Mouse (Mus musculus) heart, postnatal 10 days (tissue): ENCODE data around the gene Cenpp. TPM values are rescaled to one million over a fixed set of nuclear protein-coding genes. Genes with fewer than 3 reads are reported as not detected.

Experiments used
- DNase-seq, 2 experiments: peaks; one replicate each; pipeline ENCODE4 v3.0.0; 2021
- intact Hi-C: fragments of 180-260 bp; cut with DNase I; formaldehyde crosslinking; loops from one replicate; pipeline ENCODE4 v1.15.1; 2025
- total RNA-seq, 2 experiments: library from RNA; stranded (reverse); gene quantifications; 2 replicates each; pipeline ENCODE4 v1.2.3; 2021

Cenpp gene
- 1 to 10 TPM; 5.9 to 6.9 TPM for total RNA-seq

- DNase-seq, result peak; percentile 100
- intact Hi-C loops, result loop anchor here (5.0 kb wide), 1 partner anchor 315 kb away; no protein-coding TSS in a partner anchor
Observed at GRCm38 (mm10) chr13:49652481-49653179, at the start of gene Cenpp, which contains the start of gene Nol8. TSS of gene Cenpp (minus strand) at chr13:49652785. TSS of gene Nol8 (plus strand) at chr13:49653078.

GRCm38 (mm10) chr13:49691056-49691455, 38.5 kb upstream of the Cenpp start:
- intact Hi-C loops, result no loop called here
- DNase-seq, result no peak

GRCm38 (mm10) chr13:49684266-49684665, 31.7 kb upstream of the Cenpp start:
- no peak for DNase-seq
- intact Hi-C loops, result no loop called here

DNA sequence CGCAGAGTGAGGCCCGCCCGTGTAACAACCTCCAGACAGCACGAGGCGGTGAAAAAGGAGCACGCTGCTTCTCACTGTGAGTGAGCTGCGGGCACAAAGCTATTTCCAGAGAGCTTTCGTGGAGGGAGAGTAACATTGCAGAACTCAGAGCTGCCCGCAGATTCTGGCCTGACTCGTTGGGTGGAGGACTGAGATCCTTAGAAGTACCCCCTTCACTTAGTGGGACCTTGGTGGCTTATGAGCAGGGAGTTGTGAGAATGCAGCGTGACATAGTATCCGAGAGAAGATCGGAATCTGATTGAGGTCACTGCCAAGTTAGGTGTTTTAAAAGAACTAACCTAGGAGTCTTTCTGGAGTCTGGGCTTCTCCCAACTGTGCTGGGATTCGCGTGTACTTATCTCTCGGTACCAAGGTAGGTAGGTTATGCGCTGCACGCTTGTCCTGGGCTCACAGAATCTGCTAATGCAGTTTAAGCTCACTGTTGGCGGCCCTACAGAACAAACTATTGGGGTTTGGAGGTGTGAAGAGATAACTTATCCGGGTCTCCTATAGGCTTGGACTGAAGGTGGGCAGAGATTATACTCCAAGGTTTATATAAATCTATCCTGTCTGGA, 29.8 kb upstream of the Cenpp start:
- intact Hi-C loops, result no loop called here
- no peak for DNase-seq

DNA sequence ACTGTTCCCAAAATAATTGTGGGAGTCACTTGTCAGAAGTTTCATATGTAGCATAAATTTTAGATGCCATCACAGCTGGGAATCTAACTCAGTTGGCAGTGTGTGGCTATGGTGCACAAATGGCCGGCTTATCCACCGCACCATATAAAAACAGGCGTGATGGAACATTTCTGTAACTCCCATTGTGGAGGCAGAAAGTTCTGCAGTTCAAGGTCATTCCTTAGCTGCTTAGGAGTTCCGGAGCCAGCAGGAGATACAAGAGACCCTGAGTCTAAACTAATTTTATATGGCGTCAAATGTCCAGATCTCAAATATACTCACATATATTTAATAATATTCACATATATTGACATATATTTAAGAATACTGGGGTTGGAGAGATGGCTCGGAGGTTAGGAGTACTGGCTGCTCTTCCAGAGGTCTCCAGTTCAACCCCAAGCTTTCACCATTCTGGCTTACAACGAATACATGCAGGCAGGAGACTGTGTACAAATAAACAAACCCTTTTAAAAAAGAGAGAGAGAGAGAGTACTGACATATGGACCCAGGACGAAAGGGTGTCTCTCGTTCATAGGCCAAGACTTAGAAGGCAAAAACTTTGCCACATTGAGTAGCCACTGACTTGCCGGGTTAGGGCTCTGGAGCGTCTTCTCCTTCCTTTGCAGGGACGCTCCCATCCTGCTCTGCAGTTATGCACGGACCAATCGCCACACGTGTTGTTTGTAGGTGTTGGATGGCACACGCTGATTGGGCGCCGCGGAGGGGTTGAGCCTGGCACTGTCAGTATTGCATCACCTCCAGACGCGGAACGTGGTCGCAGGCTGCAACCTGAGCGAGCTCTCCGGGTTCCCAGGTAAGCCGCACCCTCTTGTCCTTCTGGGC, 29.0 kb upstream of the Cenpp start, which contains the start of gene Iars:
Gene Iars (plus strand): TSS at position 750 of the 882 bp plus-strand sequence.
- DNase-seq, result peak; percentile 99
- intact Hi-C loops, result no loop called here

DNA sequence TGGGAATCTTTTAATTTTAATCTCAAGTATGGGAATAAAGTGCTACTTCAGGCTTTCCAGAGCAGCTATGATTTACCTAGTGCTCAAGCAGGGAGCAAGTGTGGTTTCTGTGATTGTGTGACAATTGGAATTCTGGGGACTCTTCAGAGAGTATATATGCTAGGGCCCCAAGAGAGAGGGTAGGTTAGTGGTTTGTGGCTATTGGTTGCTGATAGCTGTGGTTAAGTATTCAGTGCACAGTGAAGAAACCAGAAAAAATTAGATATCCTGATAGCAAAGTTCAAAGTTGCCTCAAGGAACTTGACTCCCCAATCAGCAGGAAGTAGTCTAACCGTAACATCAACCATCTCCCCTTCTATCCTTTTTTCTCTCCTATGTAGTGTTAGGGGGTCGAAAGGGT, 25.2 kb upstream of the Cenpp start:
- intact Hi-C loops, result no loop called here
- no peak for DNase-seq

DNA sequence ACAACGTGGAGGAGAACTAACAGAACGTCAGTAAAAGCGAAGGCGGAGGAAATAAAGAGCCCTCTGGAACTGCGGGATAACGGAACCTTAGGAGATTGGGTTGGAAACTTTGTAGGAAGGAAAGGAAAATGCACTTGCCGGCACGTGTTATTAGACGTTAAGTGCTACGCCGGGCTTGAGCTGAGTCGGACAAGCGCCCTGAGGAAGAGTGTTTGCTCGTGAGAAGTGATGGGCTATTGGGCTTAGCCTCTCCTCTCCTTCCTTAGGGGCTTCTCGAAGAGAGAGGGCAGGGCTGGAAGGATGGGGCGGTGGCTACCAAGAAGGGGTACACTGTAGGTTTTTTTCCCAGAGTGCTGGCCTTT, 576 bp upstream of the Cenpp start:
- DNase-seq, result no peak
- intact Hi-C loops, result loop anchor here (5.0 kb wide), 1 partner anchor 316 kb away; no protein-coding TSS in a partner anchor

DNA sequence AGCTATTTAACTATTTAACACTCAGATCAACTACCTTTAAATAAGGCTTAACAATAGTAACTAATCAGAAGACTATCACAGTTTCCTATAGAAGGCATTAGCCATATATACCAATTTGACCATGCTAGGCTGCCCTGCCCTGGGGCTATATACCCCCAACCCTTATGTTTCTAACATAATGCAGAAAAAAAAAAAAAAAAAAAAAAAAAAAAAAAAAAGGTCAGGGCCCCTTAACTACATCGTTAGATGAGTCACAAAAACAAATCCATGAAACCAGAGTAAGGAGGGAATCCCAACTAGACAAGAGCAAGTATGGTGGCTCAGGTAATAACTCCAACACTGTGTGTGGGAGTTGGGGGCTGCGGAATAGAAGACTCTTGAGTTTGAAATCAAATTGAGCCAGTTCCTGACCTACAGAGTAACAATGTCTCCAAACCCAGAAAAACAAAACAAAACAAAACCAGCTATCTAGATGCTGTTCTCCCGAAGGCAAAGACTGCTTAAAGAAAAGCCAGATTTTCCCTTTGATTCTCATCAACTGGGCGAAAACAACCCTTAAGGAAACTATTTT, 719 bp downstream of the Cenpp start:
- no peak for DNase-seq
- intact Hi-C loops, result loop anchor here (5.0 kb wide), 1 partner anchor 315 kb away; no protein-coding TSS in a partner anchor

DNA sequence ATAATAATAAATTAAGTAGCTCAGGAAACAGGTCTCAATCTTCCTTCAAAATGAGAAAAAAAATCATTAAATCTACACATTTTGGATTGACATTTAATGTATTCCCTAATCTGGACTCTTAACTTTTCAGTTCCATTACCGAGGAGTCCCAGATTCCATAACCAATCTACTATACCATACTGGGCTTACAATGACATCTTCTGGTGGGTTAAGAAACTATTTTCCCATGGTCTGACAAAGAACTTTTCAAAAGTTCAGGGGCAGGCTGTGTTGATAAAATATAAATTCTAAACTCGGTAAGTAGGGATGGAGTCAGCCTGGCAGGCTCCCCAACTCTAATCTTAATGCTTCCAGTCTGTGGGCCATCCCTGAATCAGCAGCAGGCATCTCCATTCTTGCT, 1.4 kb downstream of the Cenpp start:
- intact Hi-C loops, result loop anchor here (5.0 kb wide), 1 partner anchor 314 kb away; no protein-coding TSS in a partner anchor
- DNase-seq, result no peak

DNA sequence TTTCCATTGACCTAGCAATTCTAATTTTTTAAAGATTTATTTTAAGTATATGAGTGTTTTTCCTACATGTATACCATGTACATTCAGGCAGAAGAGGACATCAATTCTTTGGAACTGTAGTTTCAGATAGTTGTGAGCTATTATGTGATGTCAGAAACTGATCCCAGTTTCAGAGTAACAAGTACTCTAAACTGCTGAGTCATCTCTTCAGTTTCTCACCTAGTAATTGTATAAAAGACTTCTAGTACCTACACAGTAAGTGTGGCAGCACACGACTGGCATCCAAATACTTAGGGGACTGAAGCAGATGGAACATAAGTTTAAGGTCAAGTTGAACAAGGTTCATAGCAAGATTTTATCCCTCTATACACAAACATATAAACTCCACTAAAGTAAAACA, 6.6 kb downstream of the Cenpp start:
- DNase-seq, result no peak
- intact Hi-C loops, result loop anchor here (5.0 kb wide), 1 partner anchor 264 kb away; no protein-coding TSS in a partner anchor

DNA sequence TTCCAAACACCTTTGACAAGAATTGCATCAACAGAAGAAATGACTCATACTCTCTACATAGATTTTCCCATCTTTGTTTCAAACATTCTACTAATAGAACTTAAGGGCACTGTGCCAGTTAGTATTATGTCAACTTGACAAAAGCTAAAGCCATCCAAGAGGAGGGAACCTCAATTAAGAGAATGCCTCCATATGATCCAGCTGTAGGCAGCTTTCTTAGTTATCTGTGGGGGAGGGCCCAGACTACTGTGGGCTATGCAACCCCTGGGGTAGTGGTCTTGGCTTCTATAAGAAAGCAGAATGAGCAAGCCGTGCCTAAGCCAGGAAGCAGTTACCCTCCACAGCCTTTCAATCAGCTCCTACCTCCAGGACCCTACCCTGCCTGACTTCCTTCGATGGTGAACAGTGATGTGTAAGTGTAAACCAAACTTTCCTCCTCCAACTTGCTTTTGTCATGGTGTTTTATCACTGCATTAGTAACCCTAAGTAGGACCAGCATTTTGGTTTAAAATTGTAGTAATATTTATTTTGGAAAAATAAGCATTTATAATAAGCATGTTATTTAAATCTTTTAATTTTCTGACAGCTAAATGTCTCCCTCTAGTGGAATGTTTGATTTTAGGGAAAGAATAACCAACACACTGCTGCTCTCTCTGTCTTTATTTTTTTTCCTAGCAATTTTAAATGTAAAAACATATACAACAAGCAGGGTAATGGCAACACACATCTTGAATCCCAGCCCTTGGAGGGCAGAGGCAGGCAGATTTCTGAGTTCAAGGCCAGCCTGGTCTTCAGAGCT, 7.7 kb downstream of the Cenpp start:
- intact Hi-C loops, result loop anchor here (1.0 to 5.0 kb wide), 3 partner anchors 86 to 263 kb away; no protein-coding TSS in a partner anchor
- peak; percentile 34 to 46 for DNase-seq

GRCm38 (mm10) chr13:49643669-49644362, 8.8 kb downstream of the Cenpp start:
- intact Hi-C loops, result loop anchor here (2.0 kb wide), 1 partner anchor 85 kb away; no protein-coding TSS in a partner anchor
- DNase-seq, result peak; percentile 18 to 24

GRCm38 (mm10) chr13:49642650-49643049, 9.9 kb downstream of the Cenpp start:
- intact Hi-C loops, result no loop called here
- no peak for DNase-seq

- intact Hi-C loops, result no loop called here
- DNase-seq, result no peak
Observed at GRCm38 (mm10) chr13:49639965-49640364, 12.6 kb downstream of the Cenpp start.

GRCm38 (mm10) chr13:49629076-49629475, 23.5 kb downstream of the Cenpp start:
- intact Hi-C loops, result no loop called here
- no peak for DNase-seq

DNA sequence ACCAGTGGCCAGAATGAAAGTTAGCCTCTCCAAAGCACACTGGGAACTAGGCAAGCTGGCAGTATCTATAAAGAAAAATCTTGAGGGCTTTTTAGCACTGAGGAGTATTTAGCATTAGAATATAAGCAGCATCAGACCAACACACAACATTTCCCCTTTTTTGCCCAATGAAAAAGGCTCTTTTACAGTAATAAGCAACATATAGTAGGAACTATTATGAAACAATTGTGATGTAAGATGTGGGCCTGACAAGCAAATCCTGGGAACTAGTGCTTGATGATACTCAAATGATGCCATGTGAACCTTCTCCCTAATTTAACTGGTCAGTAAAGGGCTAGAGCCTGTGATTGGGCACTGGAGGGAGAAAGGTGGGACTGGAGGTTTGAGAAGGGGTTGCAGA, 24.4 kb downstream of the Cenpp start:
- intact Hi-C loops, result no loop called here
- DNase-seq, result no peak

DNA sequence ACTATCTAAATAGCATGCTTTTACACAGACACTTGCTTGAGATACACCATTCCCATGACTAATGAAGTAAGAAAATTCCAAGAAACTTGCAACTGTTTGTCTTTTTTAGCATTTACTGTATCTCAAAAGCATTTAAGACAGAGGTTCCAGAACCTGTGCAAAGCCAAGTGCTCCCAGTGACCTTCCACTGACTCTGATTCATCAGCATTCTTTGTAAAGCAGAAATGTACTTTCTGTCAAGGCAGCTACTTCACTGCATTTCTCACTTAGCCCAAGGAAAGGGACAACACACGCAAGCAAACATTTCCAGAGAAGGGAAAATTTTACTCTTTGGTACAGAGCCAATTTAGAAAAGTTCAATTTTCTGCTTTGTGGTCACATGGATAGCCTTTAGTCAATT, 29.4 kb downstream of the Cenpp start:
- no peak for DNase-seq

DNA sequence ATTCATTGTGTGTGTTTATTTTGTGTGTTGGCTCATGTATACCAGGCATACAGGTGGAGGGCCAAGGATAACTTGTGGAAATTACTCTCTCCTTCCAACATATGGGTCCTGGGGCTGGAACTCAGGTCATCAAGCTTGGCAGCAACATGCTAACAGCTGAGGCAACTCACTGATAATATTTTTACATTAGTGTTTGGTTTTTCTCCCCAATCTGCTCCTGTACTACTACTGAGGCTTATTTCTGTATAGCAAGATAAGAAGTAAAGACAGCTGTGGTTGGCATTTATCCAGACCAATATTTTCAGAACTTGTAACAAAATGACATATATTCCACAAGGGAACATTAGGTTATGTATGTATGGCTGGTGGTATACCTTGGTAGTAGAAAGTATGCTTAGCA, 34.2 kb downstream of the Cenpp start:
- DNase-seq, result no peak
- intact Hi-C loops, result no loop called here

More for the DNA sequence above, 29.4 kb downstream of the Cenpp start:
- intact Hi-C loops, result no loop called here

DNA sequence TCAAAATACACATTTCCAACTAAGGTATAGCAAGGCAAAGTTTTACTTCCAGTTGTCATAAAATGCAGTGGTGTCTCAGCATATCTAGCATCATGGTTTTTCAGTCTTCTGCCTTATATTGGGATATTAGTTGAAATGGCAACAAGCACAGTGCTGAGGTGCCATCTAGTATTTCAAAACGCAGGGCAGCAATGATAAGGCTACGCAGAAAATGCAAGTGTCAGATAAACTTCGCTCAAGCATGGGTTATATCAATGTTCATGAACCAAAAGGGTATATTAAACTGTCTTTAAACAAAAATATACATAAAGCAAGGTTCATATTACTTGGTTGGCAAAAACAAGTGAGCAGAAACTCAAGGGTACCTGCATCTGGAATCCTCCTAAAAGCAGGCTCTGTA, 35.6 kb downstream of the Cenpp start:
- intact Hi-C loops, result no loop called here
- no peak for DNase-seq
